Mouse (Mus musculus) intestine, embryonic 15.5 days (tissue): ENCODE results near the gene Rfc1. TPM values are rescaled to one million over a fixed set of nuclear protein-coding genes. Genes with fewer than 3 reads are reported as not detected.

ENCODE experiments used
- ATAC-seq: fragments of 200-750 bp; cut with Nextera tagmentation; 2 replicates; pipeline ENCODE4 v1.8.0; 2017; ENCODE audit warnings: moderate TSS enrichment, moderate library complexity
- H3K27ac ChIP-seq: fragments of 300-500 bp; sonication (generic); 2 replicates; pipeline ENCODE4 v1.5.1; 2015; ENCODE audit warnings: mild to moderate bottlenecking, inconsistent platforms
- H3K27me3 ChIP-seq: fragments of 300-500 bp; sonication (generic); replicated peaks from 2 replicates; pipeline ENCODE4 v1.6.1; 2015; ENCODE audit warnings: inconsistent platforms
- H3K36me3 ChIP-seq: fragments of 300-500 bp; sonication (generic); 2 replicates; pipeline ENCODE4 v1.6.1; 2015; ENCODE audit warnings: inconsistent platforms
- H3K4me1 ChIP-seq: fragments of 300-500 bp; sonication (generic); replicated peaks from 2 replicates; pipeline ENCODE4 v1.6.1; 2015; ENCODE audit warnings: inconsistent platforms
- H3K4me2 ChIP-seq: fragments of 300-500 bp; sonication (generic); replicated peaks from 2 replicates; pipeline ENCODE4 v1.6.1; 2015; ENCODE audit warnings: mild to moderate bottlenecking, inconsistent platforms
- H3K4me3 ChIP-seq: fragments of 300-500 bp; sonication (generic); replicated peaks from 2 replicates; pipeline ENCODE4 v1.5.1; 2015; ENCODE audit warnings: inconsistent platforms
- H3K9ac ChIP-seq: fragments of 300-500 bp; sonication (generic); 2 replicates; pipeline ENCODE4 v1.6.1; 2015; ENCODE audit warnings: inconsistent platforms
- H3K9me3 ChIP-seq: fragments of 300-500 bp; sonication (generic); 2 replicates; pipeline ENCODE4 v1.6.1; 2016; ENCODE audit warnings: inconsistent platforms
- WGBS: fragments of 180-500 bp; shearing (Covaris S2); methylation state at CpG from one replicate; pipeline ENCODE4 v1.1.7; 2015; 5-methylcytosine and 5-hydroxymethylcytosine counted together
- polyA plus RNA-seq: library from polyadenylated mRNA; unstranded; fragments of >200 nt; fragmentation: Nextera tagmentation; extraction: Ambion mirVana; gene quantifications from 2 replicates; pipeline ENCODE4 v1.2.1, GENCODE M21; 2015

Gene Rfc1
- polyA plus RNA-seq, 1 experiment from 2014 or later = 91.5 TPM

DNA sequence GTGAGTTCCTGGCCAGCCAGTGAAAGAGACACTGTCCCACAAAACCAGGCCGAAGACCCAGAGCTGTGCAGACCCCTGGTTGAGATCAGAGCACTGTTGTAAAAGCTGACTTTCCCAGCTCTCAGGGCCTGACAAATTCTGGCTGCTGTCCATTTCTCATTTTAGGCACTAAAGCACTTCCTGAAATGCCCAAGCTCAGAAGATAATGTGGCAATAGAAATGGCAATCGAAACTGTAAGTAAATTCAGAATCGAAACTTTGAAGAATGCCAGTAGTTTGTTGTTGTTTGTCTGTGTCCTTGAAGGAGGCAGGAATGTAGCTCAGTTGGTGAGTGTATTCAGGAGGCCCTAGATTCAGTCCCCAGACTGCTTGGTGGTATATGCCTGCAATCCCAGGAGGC lies 88.2 kb downstream of the Rfc1 start:
- H3K4me1 ChIP-seq = no peaks in the 10 kb centered on the region
- no peak overlapping the region for H3K27ac ChIP-seq
- no peak for ATAC-seq
- no peak overlapping the region for H3K4me3 ChIP-seq
- H3K4me2 ChIP-seq = no peak overlapping the region
- H3K27me3 ChIP-seq = no peaks in the 10 kb centered on the region
- 84% methylated on average over 3 of the region's 3 CpGs for WGBS
- no peaks in the 10 kb centered on the region for H3K36me3 ChIP-seq
- H3K9me3 ChIP-seq = no peaks in the 10 kb centered on the region
- no peak overlapping the region for H3K9ac ChIP-seq

- Histone ChIP-seq H3K27ac (no peak overlapping the region), H3K9me3 (no peaks in the 10 kb centered on the region), H3K9ac (no peak overlapping the region), H3K27me3 (no peaks in the 10 kb centered on the region), H3K4me1 (no peaks in the 10 kb centered on the region), H3K36me3 (no peaks in the 10 kb centered on the region), H3K4me2 (no peak overlapping the region), H3K4me3 (no peak overlapping the region)
- no peak for ATAC-seq
- 43% methylated on average over 5 of the region's 5 CpGs for WGBS
Measured at GRCm38 (mm10) chr5:65242740-65243139, 92.7 kb downstream of the Rfc1 start.

DNA sequence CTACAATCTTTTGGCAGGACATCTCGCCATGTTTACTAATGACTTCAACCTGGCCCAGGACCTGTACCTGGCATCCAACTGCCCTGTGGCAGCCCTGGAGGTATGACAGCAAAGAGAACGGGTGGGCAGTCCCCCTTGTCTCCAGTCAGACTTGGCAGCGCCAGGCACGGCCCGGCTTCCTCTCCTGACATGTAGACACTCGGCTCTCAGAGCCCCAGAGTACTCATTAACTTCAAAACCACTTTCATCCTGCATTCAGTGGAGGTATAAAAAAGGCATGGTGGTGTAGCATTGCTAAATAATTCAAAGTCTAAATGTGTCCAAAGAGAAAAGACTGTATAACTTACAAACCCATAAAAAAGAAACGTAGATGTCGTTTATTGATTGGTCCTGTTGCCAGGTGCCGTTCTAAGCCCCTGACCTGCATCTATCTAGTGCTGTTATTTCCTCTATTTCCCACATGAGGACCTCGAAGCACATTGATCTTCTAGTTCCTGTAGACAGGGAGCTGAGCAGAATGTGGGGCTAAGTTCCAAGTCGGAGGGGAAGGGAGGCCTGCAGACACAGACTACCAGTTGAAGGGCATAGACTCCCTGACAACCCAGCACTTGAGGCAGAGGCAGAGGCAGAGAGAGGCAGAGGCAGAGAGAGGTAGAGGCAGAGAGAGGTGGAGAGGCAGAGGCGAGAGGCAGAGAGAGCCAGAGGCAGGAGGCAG lies 104.0 kb downstream of the Rfc1 start:
- no peaks in the 10 kb centered on the region for H3K27me3 ChIP-seq
- 61% methylated on average over 12 of the region's 12 CpGs for WGBS
- no peaks in the 10 kb centered on the region for H3K9me3 ChIP-seq
- no peak overlapping the region for H3K27ac ChIP-seq
- H3K36me3 ChIP-seq = no peaks in the 10 kb centered on the region
- H3K4me3 ChIP-seq = no peak overlapping the region
- H3K4me1 ChIP-seq = no peaks in the 10 kb centered on the region
- no peak for ATAC-seq
- H3K9ac ChIP-seq = no peak overlapping the region
- no peak overlapping the region for H3K4me2 ChIP-seq

- Histone ChIP-seq H3K4me2 (no peak overlapping the region), H3K9me3 (no peaks in the 10 kb centered on the region), H3K4me1 (no peaks in the 10 kb centered on the region), H3K27me3 (no peaks in the 10 kb centered on the region), H3K36me3 (no peaks in the 10 kb centered on the region), H3K4me3 (no peak overlapping the region), H3K27ac (no peak overlapping the region), H3K9ac (no peak overlapping the region)
- no peak for ATAC-seq
- WGBS = 78% methylated on average over 5 of the region's 5 CpGs
Measured at GRCm38 (mm10) chr5:65224056-65224455, 111.4 kb downstream of the Rfc1 start.

DNA sequence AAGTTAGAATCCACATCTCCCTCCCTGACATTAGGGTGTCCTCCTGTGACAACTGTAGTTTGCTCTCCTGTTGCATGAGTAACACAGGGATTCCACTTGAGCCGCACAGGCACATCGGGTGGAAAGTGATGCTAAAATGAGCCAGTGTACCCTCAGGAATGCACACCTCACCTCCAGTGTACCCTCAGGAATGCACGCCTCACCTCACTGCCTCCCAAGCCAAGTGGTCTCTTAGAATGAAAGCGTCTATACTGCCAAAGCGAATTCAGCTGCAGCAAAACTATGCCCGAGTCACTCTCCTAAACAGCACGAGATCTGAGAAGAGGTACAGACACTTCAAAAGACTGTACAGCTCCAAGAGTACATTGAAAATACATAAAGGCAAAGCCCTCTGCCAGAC lies 114.4 kb downstream of the Rfc1 start:
- no peaks in the 10 kb centered on the region for H3K9me3 ChIP-seq
- H3K27me3 ChIP-seq = no peaks in the 10 kb centered on the region
- H3K4me1 ChIP-seq = no peaks in the 10 kb centered on the region
- H3K4me2 ChIP-seq = no peak overlapping the region
- WGBS = 81% methylated on average over 7 of the region's 7 CpGs
- H3K9ac ChIP-seq = no peak overlapping the region
- ATAC-seq = no peak
- H3K27ac ChIP-seq = no peak overlapping the region
- H3K36me3 ChIP-seq = no peaks in the 10 kb centered on the region
- H3K4me3 ChIP-seq = no peak overlapping the region

DNA sequence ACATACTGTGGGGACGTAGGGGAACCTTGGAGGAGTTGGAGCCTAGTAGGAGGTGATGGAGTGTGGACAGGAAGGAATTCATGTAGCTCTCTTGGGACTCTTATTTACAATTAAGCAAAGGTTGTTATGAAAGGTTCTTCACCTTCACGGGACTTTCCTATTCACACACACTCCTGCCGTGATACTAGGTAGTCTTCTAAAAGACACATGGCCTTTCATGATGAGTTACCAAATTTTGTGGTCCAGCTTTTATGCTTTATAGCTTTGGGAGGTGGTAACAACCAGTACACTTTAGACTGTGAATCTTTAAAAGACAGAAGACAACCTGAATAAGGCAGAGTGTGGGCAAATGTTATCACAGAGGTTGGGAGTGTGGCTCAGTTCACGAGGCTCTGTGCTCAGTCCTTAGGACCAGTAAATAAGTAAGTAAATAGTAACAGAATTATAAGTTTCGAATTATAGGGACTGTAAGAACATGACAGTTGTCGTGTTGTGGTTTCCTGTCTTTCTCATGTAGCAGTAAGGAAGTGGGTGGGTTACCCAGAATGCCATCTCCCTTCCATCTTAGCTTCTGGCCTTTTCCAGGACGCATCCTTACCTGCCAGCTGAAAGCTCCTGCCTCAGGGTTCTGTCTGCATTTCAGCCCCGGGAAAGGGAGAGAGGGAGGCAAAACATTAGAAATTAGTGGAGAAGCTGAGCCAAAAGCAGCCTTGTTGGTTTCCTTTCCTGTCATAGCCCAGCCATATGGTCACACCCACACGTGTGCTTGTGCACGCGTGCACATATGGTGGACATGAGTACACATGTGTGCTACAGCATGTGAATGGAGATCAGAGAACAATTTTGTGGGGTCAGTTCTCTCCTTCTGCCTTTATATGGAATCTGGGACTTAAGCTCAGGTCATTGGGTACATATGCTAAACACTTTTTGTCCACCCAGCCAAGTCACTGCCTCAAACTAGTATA lies 117.9 kb downstream of the Rfc1 start:
- Histone ChIP-seq H3K9me3 (no peaks in the 10 kb centered on the region), H3K27me3 (no peaks in the 10 kb centered on the region), H3K4me1 (no peaks in the 10 kb centered on the region), H3K4me2 (no peak overlapping the region), H3K27ac (no peak overlapping the region), H3K4me3 (no peak overlapping the region), H3K9ac (no peak overlapping the region), H3K36me3 (no peaks in the 10 kb centered on the region)
- no peak for ATAC-seq
- 87% methylated on average over 11 of the region's 11 CpGs for WGBS

GRCm38 (mm10) chr5:65213321-65213720 lies 122.1 kb downstream of the Rfc1 start:
- H3K4me2 ChIP-seq = no peak overlapping the region
- H3K27me3 ChIP-seq = no peaks in the 10 kb centered on the region
- no peaks in the 10 kb centered on the region for H3K36me3 ChIP-seq
- no peaks in the 10 kb centered on the region for H3K9me3 ChIP-seq
- no peak overlapping the region for H3K9ac ChIP-seq
- ATAC-seq = no peak
- H3K27ac ChIP-seq = no peak overlapping the region
- no peak overlapping the region for H3K4me3 ChIP-seq
- WGBS = 24% methylated on average over 7 of the region's 7 CpGs
- H3K4me1 ChIP-seq = no peaks in the 10 kb centered on the region

Other genes with a start within 250 kb of the Rfc1 start
- gene Tmem156, start 243.5 kb downstream of the Rfc1 start, polyA plus RNA-seq = 1.2 and 1.6 TPM in 2 replicates
- gene Klhl5, start 228.1 kb downstream of the Rfc1 start, polyA plus RNA-seq = 11.1 and 13.2 TPM in 2 replicates
- gene Wdr19, start 136.0 kb downstream of the Rfc1 start, polyA plus RNA-seq = 4.8 and 4.9 TPM in 2 replicates
- 1.7 and 2.6 TPM in 2 replicates for gene Klb, start 12.6 kb upstream of the Rfc1 start, polyA plus RNA-seq
- gene Rpl9, start 55.8 kb upstream of the Rfc1 start, polyA plus RNA-seq = 1,022 and 1,026 TPM in 2 replicates
- gene Lias, start 55.8 kb upstream of the Rfc1 start, polyA plus RNA-seq = 51.8 and 58.1 TPM in 2 replicates
- 195 and 200 TPM in 2 replicates for gene Ugdh, start 100.3 kb upstream of the Rfc1 start, polyA plus RNA-seq
- gene Gm43552, start 157.2 kb upstream of the Rfc1 start, polyA plus RNA-seq = not detected in 2 replicates
- 115 and 124 TPM in 2 replicates for gene Smim14, start 201.5 kb upstream of the Rfc1 start, polyA plus RNA-seq
- gene Ube2k, start 201.6 kb upstream of the Rfc1 start, polyA plus RNA-seq = 150 and 155 TPM in 2 replicates